Mouse (Mus musculus): Measurements from ENCODE around the gene Cacna1s. TPM values are rescaled to one million over a fixed set of nuclear protein-coding genes. Genes with fewer than 3 reads are reported as not detected.

Gene Cacna1s
- polyA plus RNA-seq, 1 experiment from 2014 or later: 0.60 TPM

GRCm38 (mm10) chr1:136136547-136136946 is 84.0 kb downstream of the Cacna1s start:
- Histone ChIP-seq H3K4me1 (ENCODE audit: control insufficient read depth, low read depth, low read length) (peaks cover 72% of the 10 kb centered on the region), H3K9ac (ENCODE audit: low read depth, low read length) (no peak overlapping the region), H3K27ac (ENCODE audit: low read length) (peak overlapping the region; percentile 31), H3K36me3 (ENCODE audit: control insufficient read depth, insufficient read depth) (no peaks in the 10 kb centered on the region), H3K27me3 (ENCODE audit: control insufficient read depth, insufficient read depth, low read depth, low read length) (peaks cover 2% of the 10 kb centered on the region; the same call in 1 of the 2 replicates), H3K4me3 (ENCODE audit: low read depth, low read length) (no peak overlapping the region), H3K4me2 (ENCODE audit: low read depth, low read length) (no peak overlapping the region), H3K9me3 (replicated peaks; ENCODE audit: control insufficient read depth, low read length) (no peaks in the 10 kb centered on the region)
- ATAC-seq (ENCODE audit: low read depth): no peak
- WGBS (ENCODE audit: insufficient replicate concordance): 77% methylated on average over 4 of the region's 4 CpGs

- no peak overlapping the region for H3K9ac ChIP-seq (ENCODE audit: low read depth, low read length)
- H3K27ac ChIP-seq (ENCODE audit: low read length): peak overlapping the region; percentile 35
- 56% methylated on average over 7 of the region's 7 CpGs for WGBS (ENCODE audit: insufficient replicate concordance)
- no peak overlapping the region for H3K4me2 ChIP-seq (ENCODE audit: low read depth, low read length)
- H3K4me1 ChIP-seq (ENCODE audit: control insufficient read depth, low read depth, low read length): peaks cover 69% of the 10 kb centered on the region
- ATAC-seq (ENCODE audit: low read depth): no peak
- no peaks in the 10 kb centered on the region for H3K36me3 ChIP-seq (ENCODE audit: control insufficient read depth, insufficient read depth)
- H3K9me3 ChIP-seq (replicated peaks; ENCODE audit: control insufficient read depth, low read length): no peaks in the 10 kb centered on the region
- no peak overlapping the region for H3K4me3 ChIP-seq (ENCODE audit: low read depth, low read length)
- no peaks in the 10 kb centered on the region for H3K27me3 ChIP-seq (ENCODE audit: control insufficient read depth, insufficient read depth, low read depth, low read length)
Observed at GRCm38 (mm10) chr1:136137071-136137531, 84.6 kb downstream of the Cacna1s start.

- Histone ChIP-seq H3K27ac (ENCODE audit: low read length) (peak overlapping the region; percentile 35; the same call in 1 of the 2 replicates), H3K9me3 (replicated peaks; ENCODE audit: control insufficient read depth, low read length) (no peaks in the 10 kb centered on the region), H3K27me3 (ENCODE audit: control insufficient read depth, insufficient read depth, low read depth, low read length) (no peaks in the 10 kb centered on the region), H3K9ac (ENCODE audit: low read depth, low read length) (no peak overlapping the region), H3K4me1 (ENCODE audit: control insufficient read depth, low read depth, low read length) (peaks cover 69% of the 10 kb centered on the region), H3K4me2 (ENCODE audit: low read depth, low read length) (no peak overlapping the region), H3K4me3 (ENCODE audit: low read depth, low read length) (no peak overlapping the region), H3K36me3 (ENCODE audit: control insufficient read depth, insufficient read depth) (no peaks in the 10 kb centered on the region)
- 8% methylated on average over 4 of the region's 4 CpGs for WGBS (ENCODE audit: insufficient replicate concordance)
- no peak for ATAC-seq (ENCODE audit: low read depth)
Observed at GRCm38 (mm10) chr1:136137575-136137974, 85.0 kb downstream of the Cacna1s start.

GRCm38 (mm10) chr1:136138191-136138830 is 85.8 kb downstream of the Cacna1s start:
- H3K27ac ChIP-seq (ENCODE audit: low read length): peak overlapping the region; percentile 48; the same call in 1 of the 2 replicates
- H3K9ac ChIP-seq (ENCODE audit: low read depth, low read length): no peak overlapping the region
- WGBS (ENCODE audit: insufficient replicate concordance): 36% methylated on average over 10 of the region's 10 CpGs
- peaks cover 66% of the 10 kb centered on the region for H3K4me1 ChIP-seq (ENCODE audit: control insufficient read depth, low read depth, low read length)
- no peak overlapping the region for H3K4me3 ChIP-seq (ENCODE audit: low read depth, low read length)
- ATAC-seq (ENCODE audit: low read depth): no peak
- no peaks in the 10 kb centered on the region for H3K27me3 ChIP-seq (ENCODE audit: control insufficient read depth, insufficient read depth, low read depth, low read length)
- no peak overlapping the region for H3K4me2 ChIP-seq (ENCODE audit: low read depth, low read length)
- no peaks in the 10 kb centered on the region for H3K36me3 ChIP-seq (ENCODE audit: control insufficient read depth, insufficient read depth)
- H3K9me3 ChIP-seq (replicated peaks; ENCODE audit: control insufficient read depth, low read length): no peaks in the 10 kb centered on the region

- Histone ChIP-seq H3K27me3 (ENCODE audit: control insufficient read depth, insufficient read depth, low read depth, low read length) (no peaks in the 10 kb centered on the region), H3K9me3 (replicated peaks; ENCODE audit: control insufficient read depth, low read length) (no peaks in the 10 kb centered on the region), H3K9ac (ENCODE audit: low read depth, low read length) (peak overlapping the region; percentile 88), H3K4me3 (ENCODE audit: low read depth, low read length) (peak overlapping the region; percentile 77), H3K27ac (ENCODE audit: low read length) (peak overlapping the region; percentile 93), H3K36me3 (ENCODE audit: control insufficient read depth, insufficient read depth) (no peaks in the 10 kb centered on the region), H3K4me2 (ENCODE audit: low read depth, low read length) (peak overlapping the region; percentile 96), H3K4me1 (ENCODE audit: control insufficient read depth, low read depth, low read length) (peaks cover 53% of the 10 kb centered on the region)
- WGBS (ENCODE audit: insufficient replicate concordance): under 1% methylated on average over 32 of the region's 32 CpGs
- peak; percentile 87 for ATAC-seq (ENCODE audit: low read depth)
Observed at GRCm38 (mm10) chr1:136139990-136140640, 87.6 kb downstream of the Cacna1s start.

- no peaks in the 10 kb centered on the region for H3K9me3 ChIP-seq (replicated peaks; ENCODE audit: control insufficient read depth, low read length)
- no peak overlapping the region for H3K9ac ChIP-seq (ENCODE audit: low read depth, low read length)
- no peak overlapping the region for H3K4me3 ChIP-seq (ENCODE audit: low read depth, low read length)
- no peaks in the 10 kb centered on the region for H3K36me3 ChIP-seq (ENCODE audit: control insufficient read depth, insufficient read depth)
- H3K4me1 ChIP-seq (ENCODE audit: control insufficient read depth, low read depth, low read length): peaks cover 48% of the 10 kb centered on the region
- ATAC-seq (ENCODE audit: low read depth): no peak
- H3K27ac ChIP-seq (ENCODE audit: low read length): no peak overlapping the region
- 54% methylated on average over 11 of the region's 11 CpGs for WGBS (ENCODE audit: insufficient replicate concordance)
- H3K4me2 ChIP-seq (ENCODE audit: low read depth, low read length): 0 out of 2 replicates have a peak overlapping the region, but pooled peaks have one; percentile 96
- H3K27me3 ChIP-seq (ENCODE audit: control insufficient read depth, insufficient read depth, low read depth, low read length): no peaks in the 10 kb centered on the region
Observed at GRCm38 (mm10) chr1:136141176-136141950, 88.8 kb downstream of the Cacna1s start.

- WGBS (ENCODE audit: insufficient replicate concordance): 64% methylated on average over 6 of the region's 6 CpGs
- no peaks in the 10 kb centered on the region for H3K9me3 ChIP-seq (replicated peaks; ENCODE audit: control insufficient read depth, low read length)
- H3K36me3 ChIP-seq (ENCODE audit: control insufficient read depth, insufficient read depth): no peaks in the 10 kb centered on the region
- no peak overlapping the region for H3K9ac ChIP-seq (ENCODE audit: low read depth, low read length)
- H3K27ac ChIP-seq (ENCODE audit: low read length): 0 out of 2 replicates have a peak overlapping the region, but pooled peaks have one; percentile 17
- no peaks in the 10 kb centered on the region for H3K27me3 ChIP-seq (ENCODE audit: control insufficient read depth, insufficient read depth, low read depth, low read length)
- no peak overlapping the region for H3K4me2 ChIP-seq (ENCODE audit: low read depth, low read length)
- H3K4me1 ChIP-seq (ENCODE audit: control insufficient read depth, low read depth, low read length): peaks cover 43% of the 10 kb centered on the region
- no peak overlapping the region for H3K4me3 ChIP-seq (ENCODE audit: low read depth, low read length)
- no peak for ATAC-seq (ENCODE audit: low read depth)
Observed at GRCm38 (mm10) chr1:136142336-136142735, 89.8 kb downstream of the Cacna1s start.

GRCm38 (mm10) chr1:136143514-136143913 is 91.0 kb downstream of the Cacna1s start:
- Histone ChIP-seq H3K27ac (ENCODE audit: low read length) (no peak overlapping the region), H3K4me3 (ENCODE audit: low read depth, low read length) (no peak overlapping the region), H3K27me3 (ENCODE audit: control insufficient read depth, insufficient read depth, low read depth, low read length) (no peaks in the 10 kb centered on the region), H3K4me2 (ENCODE audit: low read depth, low read length) (no peak overlapping the region), H3K4me1 (ENCODE audit: control insufficient read depth, low read depth, low read length) (peaks cover 32% of the 10 kb centered on the region), H3K9ac (ENCODE audit: low read depth, low read length) (no peak overlapping the region), H3K9me3 (replicated peaks; ENCODE audit: control insufficient read depth, low read length) (no peaks in the 10 kb centered on the region), H3K36me3 (ENCODE audit: control insufficient read depth, insufficient read depth) (no peaks in the 10 kb centered on the region)
- no peak for ATAC-seq (ENCODE audit: low read depth)
- WGBS (ENCODE audit: insufficient replicate concordance): 70% methylated on average over 10 of the region's 10 CpGs
